Mouse (Mus musculus) urinary bladder, postnatal 10 days (tissue): ENCODE results near the gene Ccl20.

Experiments used
- DNase-seq: peaks from one replicate; pipeline ENCODE4 v3.0.0; 2022; ENCODE audit warnings: low spot score

The Ccl20 gene

DNA sequence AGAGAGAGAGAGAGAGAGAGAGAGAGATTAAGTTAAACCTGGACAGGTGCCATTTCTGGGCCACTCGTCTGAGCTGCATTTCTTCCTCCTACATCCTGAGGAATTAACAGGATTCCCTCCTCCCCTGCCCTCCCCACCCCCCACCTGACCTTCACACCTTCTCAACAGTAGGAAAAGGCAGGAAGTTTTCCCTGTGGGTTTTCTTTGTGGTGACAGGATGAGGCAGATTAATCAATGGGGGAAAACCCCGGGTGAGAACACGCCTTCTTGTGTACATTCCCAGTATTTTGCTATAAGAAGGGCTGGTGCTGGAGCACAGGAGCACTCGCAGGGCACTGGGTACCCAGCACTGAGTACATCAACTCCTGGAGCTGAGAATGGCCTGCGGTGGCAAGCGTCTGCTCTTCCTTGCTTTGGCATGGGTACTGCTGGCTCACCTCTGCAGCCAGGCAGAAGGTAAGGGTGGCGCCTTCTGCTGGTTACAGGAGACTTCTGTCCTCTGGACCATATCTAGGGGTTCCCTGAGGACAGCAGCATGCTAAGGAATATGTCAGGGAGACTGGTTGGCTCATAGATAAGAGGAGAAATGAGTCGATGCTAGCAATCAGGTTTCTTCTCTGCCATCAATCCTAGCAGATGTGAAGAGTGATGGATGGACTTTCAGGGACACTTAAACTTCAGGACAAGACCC, at the start of gene Ccl20:
TSS of gene Ccl20 (plus strand) at position 320 of the 691 bp plus-strand sequence.
- no peak for DNase-seq

- no peak for DNase-seq
Measured at GRCm38 (mm10) chr1:83067205-83067604, 49.4 kb upstream of the Ccl20 start.

GRCm38 (mm10) chr1:83075526-83076189, 40.9 kb upstream of the Ccl20 start:
- no peak for DNase-seq

GRCm38 (mm10) chr1:83076190-83076917, 40.2 kb upstream of the Ccl20 start:
- DNase-seq, result no peak

DNA sequence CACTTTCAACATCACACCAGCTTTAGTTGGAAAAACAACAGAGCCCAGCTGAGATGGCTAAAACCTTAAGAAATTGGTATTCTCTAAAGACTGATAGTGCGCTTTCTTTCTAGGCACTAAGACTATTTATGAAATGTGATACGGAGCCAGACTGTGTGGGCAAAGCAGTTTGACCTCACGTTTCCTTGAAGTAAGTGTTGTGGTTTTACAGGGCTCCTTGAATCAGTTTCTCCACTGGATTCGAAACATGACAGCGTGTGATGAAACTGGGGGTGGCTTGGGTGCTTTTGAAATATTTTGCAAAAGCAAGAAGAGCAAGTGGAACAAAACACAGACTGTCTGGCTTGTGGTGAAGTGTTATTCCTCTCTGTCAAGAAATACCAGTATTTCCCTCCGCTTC, 39.5 kb upstream of the Ccl20 start:
- no peak for DNase-seq

- no peak for DNase-seq
Measured at GRCm38 (mm10) chr1:83084790-83085189, 31.8 kb upstream of the Ccl20 start.

DNA sequence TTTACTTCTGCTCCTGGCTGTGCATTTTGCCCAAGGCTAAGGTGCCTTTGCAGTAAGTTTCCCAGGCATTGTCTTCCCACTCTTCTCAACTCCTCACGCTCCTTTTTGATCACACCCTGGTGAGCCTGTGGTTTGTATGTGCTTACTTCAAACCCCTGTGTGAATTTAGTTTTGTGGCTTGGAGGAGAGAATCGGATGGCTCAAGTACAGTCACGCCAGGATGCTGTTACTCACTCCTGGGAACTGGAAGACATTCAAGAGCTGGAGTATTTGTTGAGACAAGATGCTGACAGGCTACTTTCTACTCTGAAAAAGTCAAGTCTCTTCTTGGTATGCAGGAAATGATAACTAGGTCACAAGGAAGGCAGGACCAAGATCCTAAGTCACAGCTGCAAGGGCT, 25.3 kb upstream of the Ccl20 start:
- DNase-seq, result no peak

DNA sequence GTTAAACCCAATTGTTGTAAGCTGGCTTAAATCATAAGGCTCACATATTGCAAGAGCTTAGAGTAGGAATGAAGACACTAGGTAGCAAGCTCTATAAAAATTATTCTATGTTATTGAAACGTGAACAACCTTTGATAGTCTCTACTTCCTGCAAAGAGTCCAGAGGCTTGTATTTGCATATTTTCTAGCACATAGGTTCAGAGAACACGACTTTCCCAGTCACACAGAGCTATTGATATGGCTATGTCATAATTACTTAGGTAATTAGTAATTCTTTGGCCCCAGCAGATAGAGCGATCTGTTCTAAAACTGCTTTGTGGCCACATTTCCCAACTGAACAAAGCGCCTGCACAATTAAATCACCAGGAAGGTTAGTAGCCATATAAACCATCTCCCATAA, 19.6 kb upstream of the Ccl20 start:
- no peak for DNase-seq

- no peak for DNase-seq
Measured at GRCm38 (mm10) chr1:83099160-83099559, 17.4 kb upstream of the Ccl20 start.

DNA sequence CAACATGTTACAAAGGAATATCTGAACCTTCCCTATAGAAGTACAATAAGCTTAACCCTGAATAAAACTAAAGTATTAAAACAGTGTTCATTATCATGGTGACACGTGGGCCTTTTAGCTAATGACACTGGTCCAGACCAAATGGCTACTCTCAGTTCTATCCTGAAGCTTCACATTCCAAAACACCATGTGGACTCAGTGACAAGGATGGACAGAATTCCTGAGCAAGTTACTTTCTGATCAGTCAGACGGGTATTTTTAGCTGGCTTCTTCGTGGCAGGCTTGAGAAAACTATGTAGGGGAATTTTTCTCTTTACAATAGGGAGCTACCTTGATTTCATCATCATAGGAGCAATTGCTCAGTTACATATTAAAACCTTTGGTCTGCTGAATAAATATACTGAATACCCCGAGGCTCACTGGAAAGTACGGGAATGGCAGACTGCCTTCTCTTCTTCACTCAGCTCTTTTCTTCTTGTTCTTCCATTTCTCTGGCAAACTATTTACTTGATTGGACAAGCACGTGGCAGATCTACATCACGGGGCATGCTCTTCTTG, 16.9 kb upstream of the Ccl20 start:
- DNase-seq, result no peak

DNA sequence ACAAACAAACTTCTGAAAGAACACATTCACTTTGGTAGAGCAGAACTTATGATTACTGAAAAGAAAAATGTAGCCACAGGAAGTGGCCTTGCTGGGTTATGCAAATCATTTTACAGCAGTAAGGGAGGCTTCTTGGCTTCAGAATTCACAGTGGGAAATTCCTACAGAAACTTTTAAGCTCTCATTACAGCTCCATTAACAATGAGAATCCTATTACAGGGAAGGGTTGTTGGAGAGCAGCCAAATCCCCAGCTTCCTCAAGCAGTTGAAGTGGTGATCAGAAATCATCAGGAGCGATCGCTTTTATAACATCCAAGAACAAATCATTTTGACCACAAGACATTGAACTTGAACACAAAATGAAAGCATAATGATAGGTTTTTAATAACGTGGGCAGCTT, 14.7 kb upstream of the Ccl20 start:
- no peak for DNase-seq

- no peak for DNase-seq
Measured at GRCm38 (mm10) chr1:83105464-83105863, 11.1 kb upstream of the Ccl20 start.

GRCm38 (mm10) chr1:83107410-83107978, 9.1 kb upstream of the Ccl20 start:
- no peak for DNase-seq

DNA sequence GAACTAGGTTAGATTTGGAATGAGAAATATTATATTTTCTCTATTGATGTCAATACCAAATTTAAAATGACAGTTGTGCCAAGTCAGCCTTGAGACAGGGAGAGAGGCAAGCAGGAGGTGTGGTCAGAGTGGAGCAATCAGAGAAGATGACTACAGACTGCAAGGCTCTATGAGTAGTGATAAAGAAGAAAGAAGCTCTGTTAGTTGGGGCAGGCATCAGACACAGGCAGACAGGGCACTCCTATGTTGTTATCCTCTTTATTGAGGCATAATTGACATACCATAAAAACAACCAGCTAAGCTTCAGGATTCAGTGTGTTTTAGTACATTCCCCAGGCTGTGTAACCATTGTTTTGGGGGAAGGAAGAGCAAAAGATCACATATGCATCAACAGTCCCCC, 5.6 kb upstream of the Ccl20 start:
- DNase-seq, result no peak

DNA sequence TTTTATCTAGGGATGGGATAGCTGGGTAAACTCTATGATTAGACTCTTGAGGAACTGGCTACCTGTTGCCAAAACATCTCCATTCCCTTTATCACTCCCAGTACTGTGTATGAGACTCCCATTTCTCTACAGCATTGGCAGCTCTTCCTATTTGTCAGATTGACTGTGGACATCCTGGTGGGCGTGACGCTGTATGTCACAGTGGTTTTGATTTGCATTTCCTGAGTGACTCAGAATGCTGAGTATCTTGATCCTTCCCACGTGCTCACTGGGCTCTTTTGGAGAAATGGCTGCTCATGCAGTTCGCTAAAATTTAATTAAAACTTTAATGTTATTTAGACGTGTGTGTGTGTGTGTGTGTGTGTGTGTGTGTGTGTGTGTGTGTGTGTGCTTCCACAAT, 4.8 kb upstream of the Ccl20 start:
- no peak for DNase-seq

DNA sequence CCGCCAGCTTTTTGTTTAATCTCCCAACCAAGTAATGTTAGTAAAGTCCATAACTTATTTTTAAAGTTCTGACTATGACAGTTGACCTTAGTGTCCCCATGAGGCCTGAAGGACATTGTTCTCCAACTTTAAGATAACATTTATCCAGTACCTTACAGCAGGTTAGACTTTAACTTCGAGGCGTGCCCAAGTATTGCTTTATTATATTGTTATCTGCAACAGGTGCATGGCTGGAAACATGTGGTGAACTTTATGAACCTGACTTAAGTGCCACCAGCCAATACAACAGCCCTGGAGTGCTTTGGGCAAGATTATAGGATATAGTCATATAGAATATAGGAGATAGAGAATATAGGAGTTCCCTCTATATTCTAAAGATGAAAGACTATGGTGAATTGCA, 651 bp downstream of the Ccl20 start:
- no peak for DNase-seq

- DNase-seq, result no peak
Measured at GRCm38 (mm10) chr1:83117661-83118060, 1.1 kb downstream of the Ccl20 start.

DNA sequence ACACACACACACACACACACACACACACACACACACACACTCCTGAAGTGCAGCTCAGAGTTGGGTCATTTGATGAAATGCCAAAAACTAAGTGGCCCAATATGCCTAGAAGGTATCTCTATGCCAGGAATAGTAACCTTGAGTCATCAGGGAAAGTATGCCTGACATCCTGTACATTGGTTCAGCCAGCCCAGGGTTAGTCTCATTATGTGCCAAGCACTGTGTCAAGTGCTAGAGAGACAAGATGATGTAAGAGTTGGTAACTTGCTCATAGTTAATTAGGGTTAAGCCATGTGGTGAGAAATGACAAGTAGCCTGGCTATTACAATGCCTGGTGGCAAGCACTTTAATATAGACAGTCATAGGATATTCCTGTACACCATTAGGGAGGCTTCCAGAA, 3.3 kb downstream of the Ccl20 start:
- DNase-seq, result no peak

GRCm38 (mm10) chr1:83120312-83120711, 3.7 kb downstream of the Ccl20 start:
- no peak for DNase-seq

- no peak for DNase-seq
Measured at GRCm38 (mm10) chr1:83123201-83123600, 6.6 kb downstream of the Ccl20 start.

DNA sequence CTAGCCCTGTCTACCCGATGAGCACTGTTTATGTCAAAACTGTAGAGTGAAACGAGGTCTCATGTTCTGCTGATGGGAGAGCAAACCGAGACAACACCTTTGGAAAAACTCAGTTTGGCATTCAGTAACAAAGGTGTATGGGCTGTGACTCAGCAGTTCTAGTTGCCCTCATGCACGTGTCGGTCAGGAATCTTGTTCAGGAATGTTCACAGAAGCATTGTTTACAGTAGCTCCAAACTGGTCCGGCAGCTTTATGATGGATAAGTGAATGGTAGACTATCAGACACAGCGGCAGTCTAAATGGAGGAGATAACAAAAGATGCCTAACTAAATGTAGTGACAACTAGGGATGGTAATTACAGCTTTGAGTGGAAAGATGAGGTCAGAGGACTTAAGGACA, 19.3 kb downstream of the Ccl20 start:
- DNase-seq, result no peak

- no peak for DNase-seq
Measured at GRCm38 (mm10) chr1:83137847-83138246, 21.3 kb downstream of the Ccl20 start.

GRCm38 (mm10) chr1:83138721-83139120, 22.2 kb downstream of the Ccl20 start:
- no peak for DNase-seq
